ENCODE assay signal across 34 mouse cellular contexts in genomic region chr7:64013023-64013547, GRCm38 (mm10).
DNase-seq lines count a peak whose midpoint lies in the region; ATAC-seq and TF ChIP-seq lines count a peak whose summit lies in the region.
"Had no signal": no experiment of that assay in that cellular context is flagged by ENCODE, and none has a peak within 500 bp of the region (broad histone marks: within the 10 kb centered on the region; RNA-seq: fewer than 3 reads in every experiment).

No protein-coding gene starts in this region.

- no peak for TF ChIP-seq CTCF in thymus, adult 2 months (IDR thresholded peaks at IDR 0.05; ENCODE audit: borderline replicate concordance, control insufficient read depth, extremely low read depth, insufficient read depth, low read length, poor library complexity)

- H3K9me3 ChIP-seq in liver, embryonic 13.5 days (replicated peaks): no peaks in the 10 kb centered on the region
- H3K9me3 ChIP-seq: embryonic facial prominence, embryonic 13.5 days; forebrain, embryonic 13.5 days; G1E; heart, embryonic 10.5 days; heart, embryonic 15.5 days; intestine, embryonic 15.5 days; limb, embryonic 12.5 days; neural tube, embryonic 12.5 days had no signal

- H3K4me1 ChIP-seq in thymus, adult 2 months (replicated peaks; ENCODE audit: control insufficient read depth, insufficient read depth, low read length): peaks cover 37% of the 10 kb centered on the region
- peaks cover 70% of the 10 kb centered on the region for H3K4me1 ChIP-seq in liver, embryonic 13.5 days (replicated peaks)
- H3K4me1 ChIP-seq: forebrain, embryonic 13.5 days; intestine, embryonic 15.5 days; limb, embryonic 12.5 days; midbrain, embryonic 12.5 days; neural tube, embryonic 12.5 days had no signal

- 0 out of 2 replicates have a peak, but pooled peaks have one; percentile 40 for ATAC-seq in erythroid progenitor cell, adult 5-6 weeks (replicated peaks; ENCODE audit: low FRiP score, poor library complexity, severe bottlenecking)
- peak; percentile 65 for ATAC-seq in liver, embryonic 13.5 days (ENCODE audit: low read depth)
- ATAC-seq: forebrain, embryonic 13.5 days; hindbrain, postnatal 0 days; intestine, embryonic 15.5 days; lung, postnatal 0 days; Patski had no signal

- H3K4me3 ChIP-seq in thymus, adult 2 months (ENCODE audit: control insufficient read depth, insufficient read depth, low read length): no peak overlapping the region
- H3K4me3 ChIP-seq in liver, embryonic 13.5 days (replicated peaks): no peak overlapping the region
- H3K4me3 ChIP-seq: embryonic facial prominence, embryonic 13.5 days; erythroblast, embryonic 14.5 days; forebrain, embryonic 13.5 days; heart, embryonic 10.5 days; heart, embryonic 15.5 days; intestine, embryonic 15.5 days; layer of hippocampus, adult 2 months; left cerebral cortex, adult 2 months; limb, embryonic 12.5 days; midbrain, embryonic 12.5 days; myocyte; neural tube, embryonic 12.5 days had no signal

- H3K9ac ChIP-seq in liver, embryonic 13.5 days: peak overlapping the region; percentile 71
- H3K9ac ChIP-seq: embryonic facial prominence, embryonic 13.5 days; forebrain, embryonic 13.5 days; heart, embryonic 15.5 days; intestine, embryonic 15.5 days; limb, embryonic 12.5 days; midbrain, embryonic 12.5 days; neural tube, embryonic 12.5 days had no signal

- TF ChIP-seq POLR2A in thymus, adult 2 months (IDR thresholded peaks at IDR 0.05; ENCODE audit: control insufficient read depth, extremely low read depth, insufficient read depth, low read length, poor library complexity): no peak

- H3K36me3 ChIP-seq in thymus, adult 2 months (ENCODE audit: control insufficient read depth, insufficient read depth, low read length): no peaks in the 10 kb centered on the region
- no peaks in the 10 kb centered on the region for H3K36me3 ChIP-seq in liver, embryonic 13.5 days
- H3K36me3 ChIP-seq: embryonic facial prominence, embryonic 13.5 days; G1E; heart, embryonic 10.5 days; heart, embryonic 15.5 days; intestine, embryonic 15.5 days; limb, embryonic 12.5 days; midbrain, embryonic 12.5 days; neural tube, embryonic 12.5 days had no signal

- WGBS in thymus, adult 2 months: 85% methylated on average over 5 of the region's 5 CpGs
- 29% methylated on average over 5 of the region's 5 CpGs for WGBS in liver, embryonic 13.5 days (ENCODE audit: insufficient replicate concordance)

- DNase-seq in thymus, adult 2 months: no peak
- DNase-seq in thymus, postnatal 36 days: no peak
- DNase-seq in liver, embryonic 13.5 days: no peak
- no peak for DNase-seq in gastrocnemius, postnatal 4 days (ENCODE audit: low spot score in 2 of 2)
- DNase-seq in cerebellum, postnatal 10 days: no peak
- DNase-seq: adrenal gland, postnatal 10 days; B cell, adult 2 months; cerebellum, adult 11 months; cerebellum, adult 9-10 months; gastrocnemius, postnatal 14 days; heart, adult 11 months; kidney, adult 2 months; kidney, postnatal 36 days; lung, adult 18-20 months; right cerebral cortex, adult 18-20 months; spleen, adult 18-20 months; thymus, postnatal 14 days had no signal

- H3K27me3 ChIP-seq in thymus, adult 2 months (ENCODE audit: control insufficient read depth, insufficient read depth, low read length): no peaks in the 10 kb centered on the region
- no peaks in the 10 kb centered on the region for H3K27me3 ChIP-seq in liver, embryonic 13.5 days
- H3K27me3 ChIP-seq: embryonic facial prominence, embryonic 13.5 days; forebrain, embryonic 13.5 days; heart, embryonic 15.5 days; intestine, embryonic 15.5 days; limb, embryonic 12.5 days; midbrain, embryonic 12.5 days; neural tube, embryonic 12.5 days; Patski had no signal

- H3K4me2 ChIP-seq in liver, embryonic 13.5 days: no peak overlapping the region
- H3K4me2 ChIP-seq: embryonic facial prominence, embryonic 13.5 days; forebrain, embryonic 13.5 days; heart, embryonic 15.5 days; intestine, embryonic 15.5 days; limb, embryonic 12.5 days; midbrain, embryonic 12.5 days; neural tube, embryonic 12.5 days had no signal

- H3K27ac ChIP-seq in thymus, adult 2 months (ENCODE audit: control insufficient read depth, insufficient read depth, low read length): peak overlapping the region; percentile 37; the same call in 1 of the 2 replicates
- peak overlapping the region; percentile 90 for H3K27ac ChIP-seq in liver, embryonic 13.5 days
- H3K27ac ChIP-seq: embryonic facial prominence, embryonic 13.5 days; forebrain, embryonic 13.5 days; heart, embryonic 15.5 days; hindbrain, postnatal 0 days; intestine, embryonic 15.5 days; layer of hippocampus, adult 2 months; left cerebral cortex, adult 2 months; limb, embryonic 12.5 days; midbrain, embryonic 12.5 days; neural tube, embryonic 12.5 days had no signal
